Mouse (Mus musculus) right cerebral cortex, postnatal 25 days (tissue): ENCODE data around the gene Ebp.

Experiments
- DNase-seq: peaks from one replicate; pipeline ENCODE4 v3.0.0; 2022

The Ebp gene

GRCm38 (mm10) chrX:8182871-8183540 lies 10.3 kb downstream of the Ebp start:
- no peak for DNase-seq

GRCm38 (mm10) chrX:8179646-8180045 lies 13.7 kb downstream of the Ebp start:
- no peak for DNase-seq

- no peak for DNase-seq
These were observed 14.4 kb downstream of the Ebp start for GRCm38 (mm10) chrX:8178871-8179270.

- peak; percentile 81 for DNase-seq
These were observed 17.6 kb downstream of the Ebp start, which contains the start of gene Tbc1d25 for GRCm38 (mm10) chrX:8175504-8176385. Gene Tbc1d25, minus strand, starts transcription at chrX:8176181.

DNA sequence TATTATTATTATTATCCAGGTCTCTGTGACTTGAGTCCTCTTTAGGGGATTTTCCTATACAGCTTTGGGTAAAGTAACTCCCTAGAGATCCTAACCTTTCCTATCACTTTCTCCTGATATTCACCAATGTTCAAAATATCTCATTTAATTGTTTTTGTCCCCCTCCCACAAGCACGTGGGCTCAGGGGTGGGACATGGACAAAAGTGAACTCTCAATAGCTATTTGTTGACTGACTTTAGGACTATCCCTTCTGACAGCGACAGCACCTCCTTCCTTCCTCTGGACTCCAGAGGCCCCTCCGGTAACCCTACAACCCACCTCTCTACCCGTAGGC lies 18.2 kb downstream of the Ebp start:
- DNase-seq = no peak

- DNase-seq = no peak
These were observed 25.3 kb downstream of the Ebp start for GRCm38 (mm10) chrX:8167716-8168647.

GRCm38 (mm10) chrX:8164471-8164870 lies 28.8 kb downstream of the Ebp start:
- DNase-seq = no peak

DNA sequence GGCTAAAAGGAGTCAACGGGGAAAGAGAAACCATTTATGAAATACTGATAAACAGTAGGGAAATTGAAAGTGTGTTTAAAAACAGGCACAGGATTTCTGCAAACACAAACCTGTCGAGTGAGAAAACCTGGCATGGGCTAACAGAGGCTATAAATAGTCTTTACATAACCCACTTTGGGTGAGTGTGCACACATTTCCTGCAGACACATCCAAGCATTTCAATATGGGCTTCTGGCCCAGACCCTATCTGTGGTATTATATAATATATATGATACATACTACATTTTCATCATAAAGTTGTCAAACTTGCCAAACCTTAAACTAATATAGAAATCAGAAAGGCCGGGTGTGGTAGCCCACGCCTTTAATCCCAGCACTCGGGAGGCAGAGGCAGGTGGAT lies 30.2 kb downstream of the Ebp start:
- no peak for DNase-seq

GRCm38 (mm10) chrX:8145153-8145991 lies 47.9 kb downstream of the Ebp start, which contains the start of gene Rbm3:
Gene Rbm3, minus strand, starts transcription at chrX:8145880.
- peak; percentile 84 for DNase-seq

DNA sequence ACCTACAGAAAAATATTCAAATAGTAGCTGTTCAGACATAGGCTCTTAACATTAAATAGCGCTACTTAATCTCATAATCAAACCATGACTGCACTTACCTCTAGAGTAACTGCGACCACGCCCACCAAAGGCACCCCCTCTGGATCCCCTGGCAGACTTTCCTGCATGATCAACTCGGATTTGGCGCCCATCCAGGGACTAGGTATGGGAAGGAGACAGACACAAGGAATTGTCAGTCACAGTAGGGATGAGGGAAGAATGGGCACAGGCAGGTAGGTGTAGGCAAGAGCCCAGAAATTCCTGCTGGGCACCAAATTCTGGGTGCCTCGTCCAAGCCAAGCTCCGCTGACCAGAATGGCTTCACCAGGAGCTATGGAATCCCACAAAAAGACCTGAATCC lies 49.6 kb downstream of the Ebp start:
- no peak for DNase-seq

GRCm38 (mm10) chrX:8142948-8143347 lies 50.4 kb downstream of the Ebp start:
- no peak for DNase-seq

GRCm38 (mm10) chrX:8141058-8141457 lies 52.3 kb downstream of the Ebp start:
- DNase-seq = no peak

DNA sequence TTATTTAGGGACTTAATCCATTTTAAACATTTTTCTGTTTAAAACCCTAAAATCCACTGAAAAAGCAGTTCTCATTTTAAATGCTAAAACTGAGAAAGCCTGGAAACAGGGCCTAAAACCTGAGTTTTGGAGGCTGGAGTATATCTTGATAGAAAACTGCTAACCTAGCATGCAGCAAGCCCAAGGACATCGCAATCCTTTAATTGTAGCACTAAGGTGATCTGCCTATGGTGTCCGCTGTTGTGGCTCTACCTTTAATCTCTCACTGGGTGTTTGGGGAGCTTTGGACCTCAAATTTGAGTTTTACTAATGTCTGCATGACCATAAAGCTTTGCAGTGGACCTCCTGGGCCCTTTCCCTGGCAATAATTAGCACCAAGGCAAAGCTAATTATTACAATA lies 52.9 kb downstream of the Ebp start:
- no peak for DNase-seq

DNA sequence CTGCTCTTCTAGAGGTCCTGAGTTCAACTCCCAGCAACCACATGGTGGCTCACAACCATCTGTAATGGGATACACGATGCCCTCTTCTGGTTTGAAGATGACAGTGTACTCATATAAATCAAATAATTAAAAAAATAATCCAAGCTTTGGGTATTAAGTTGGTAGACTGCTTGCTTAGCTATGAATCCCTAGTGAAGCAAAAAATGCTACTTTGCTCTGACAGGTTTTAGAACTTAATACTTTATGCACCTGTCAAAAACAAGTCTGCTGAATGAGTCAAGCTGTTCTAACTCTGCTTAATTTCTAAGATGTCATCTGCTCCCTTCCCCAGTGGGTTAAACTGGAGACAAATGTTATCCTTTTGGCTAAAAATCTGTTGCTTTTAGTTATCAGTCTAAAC lies 53.8 kb downstream of the Ebp start:
- no peak for DNase-seq

DNA sequence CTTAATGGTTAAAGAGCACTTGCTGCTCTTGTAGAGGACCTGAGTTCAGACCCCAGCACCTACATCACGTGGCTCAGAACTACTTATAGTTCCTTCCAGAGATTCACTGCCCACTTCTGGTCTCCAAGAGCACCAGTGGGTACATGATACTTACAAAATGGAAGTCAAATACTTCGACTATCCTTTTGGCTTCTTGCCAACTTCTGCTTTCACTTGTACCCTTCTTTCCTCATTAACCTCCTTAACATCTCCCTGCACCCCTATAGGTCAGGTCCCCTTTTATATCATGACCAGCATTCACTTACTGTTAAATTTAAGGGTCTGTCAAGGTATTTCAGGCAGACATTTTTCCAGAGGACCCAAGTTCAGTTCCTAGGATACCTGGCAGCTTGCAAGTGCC lies 57.4 kb downstream of the Ebp start:
- no peak for DNase-seq
